Mouse (Mus musculus): ENCODE measurements around the gene Arcn1.

GRCm38 (mm10) chr9:44724665-44725064 is 43.0 kb downstream of the Arcn1 start:
- TF ChIP-seq POLR2A (IDR thresholded peaks at IDR 0.05; ENCODE audit: low read depth, low read length) (no peak), CTCF (IDR thresholded peaks at IDR 0.05; ENCODE audit: extremely low read depth, insufficient read length, insufficient replicate concordance, low read depth, low read length) (no peak)

Measured in small intestine, adult 2 months (tissue).